In genomic region chr2:31770781-31771441, GRCm38 (mm10) we compare ENCODE assay signal across 9 mouse cellular contexts. TPM values are rescaled to one million over a fixed set of nuclear protein-coding genes. Genes with fewer than 3 reads are reported as not detected.
A peak's percentile ranks its signal among the peaks of the same experiment; 100 is the strongest.
DNase-seq lines count a peak whose midpoint lies in the region; ATAC-seq and TF ChIP-seq lines count a peak whose summit lies in the region.
"Had no signal": no experiment of that assay in that cellular context is flagged by ENCODE, and none has a peak within 500 bp of the region (broad histone marks: within the 10 kb centered on the region; RNA-seq: fewer than 3 reads in every experiment).

No protein-coding gene starts in this region.

- WGBS in hindbrain, embryonic 12.5 days = 40% methylated on average over 7 of the region's 7 CpGs
- 41% methylated on average over 7 of the region's 7 CpGs for WGBS in neural tube, embryonic 12.5 days

- no peaks in the 10 kb centered on the region for H3K9me3 ChIP-seq in hindbrain, embryonic 12.5 days (replicated peaks)
- H3K9me3 ChIP-seq in neural tube, embryonic 12.5 days = no peaks in the 10 kb centered on the region

- no peak overlapping the region for H3K4me2 ChIP-seq in hindbrain, embryonic 12.5 days (replicated peaks)
- H3K4me2 ChIP-seq in neural tube, embryonic 12.5 days (replicated peaks) = peak overlapping the region; percentile 20

- peaks cover 45% of the 10 kb centered on the region for H3K4me1 ChIP-seq in hindbrain, embryonic 12.5 days
- peaks cover 50% of the 10 kb centered on the region for H3K4me1 ChIP-seq in neural tube, embryonic 12.5 days

- H3K27ac ChIP-seq in hindbrain, embryonic 12.5 days = peak overlapping the region; percentile 64
- no peak overlapping the region for H3K27ac ChIP-seq in neural tube, embryonic 12.5 days

- H3K79me2 ChIP-seq in C2C12 (ENCODE audit: control insufficient read depth, insufficient read depth) = peaks cover 100% of the 10 kb centered on the region

- no peak for TF ChIP-seq CTCF in C2C12 (IDR thresholded peaks at IDR 0.05; ENCODE audit: control insufficient read depth, insufficient read depth, insufficient read length)

- H3K36me3 ChIP-seq in C2C12 (ENCODE audit: control insufficient read depth, insufficient read depth) = peaks cover 13% of the 10 kb centered on the region
- H3K36me3 ChIP-seq in hindbrain, embryonic 12.5 days = peaks cover 5% of the 10 kb centered on the region; the same call in 1 of the 2 replicates
- no peaks in the 10 kb centered on the region for H3K36me3 ChIP-seq in neural tube, embryonic 12.5 days

- ATAC-seq in hindbrain, embryonic 12.5 days (ENCODE audit: low FRiP score) = no peak
- ATAC-seq in neural tube, embryonic 12.5 days (ENCODE audit: low FRiP score, low read depth) = no peak

- H3K4me3 ChIP-seq in C2C12 (ENCODE audit: insufficient read depth, poor library complexity, severe bottlenecking) = no peak overlapping the region
- no peak overlapping the region for H3K4me3 ChIP-seq in hindbrain, embryonic 12.5 days
- no peak overlapping the region for H3K4me3 ChIP-seq in neural tube, embryonic 12.5 days

- peak; percentile 61 for DNase-seq in T-cell, adult 2 months (ENCODE audit: low spot score)
- peak; percentile 94 for DNase-seq in fibroblast of lung, adult 2 months (ENCODE audit: low read depth)
- DNase-seq in liver = peak; percentile 46
- DNase-seq in layer of hippocampus, postnatal 14 days (ENCODE audit: low spot score in 2 of 2) = no peak
- DNase-seq in cerebellum, postnatal 36 days = no peak

- no peak overlapping the region for H3ac ChIP-seq in C2C12 (ENCODE audit: control insufficient read depth, insufficient read length, low read depth)

- no peak overlapping the region for H3K9ac ChIP-seq in hindbrain, embryonic 12.5 days
- H3K9ac ChIP-seq in neural tube, embryonic 12.5 days = 0 out of 2 replicates have a peak overlapping the region, but pooled peaks have one; percentile 29

- H3K79me3 ChIP-seq in C2C12 (ENCODE audit: low read depth) = peaks cover 98% of the 10 kb centered on the region

- no peaks in the 10 kb centered on the region for H3K27me3 ChIP-seq in C2C12 (ENCODE audit: control insufficient read depth, insufficient read depth, insufficient read length)
- no peaks in the 10 kb centered on the region for H3K27me3 ChIP-seq in hindbrain, embryonic 12.5 days
- no peaks in the 10 kb centered on the region for H3K27me3 ChIP-seq in neural tube, embryonic 12.5 days (replicated peaks)

TF ChIP-seq in C2C12, 6 proteins besides CTCF, POLR2A, EP300 and RAD21:
- TF ChIP-seq CEBPB (IDR thresholded peaks at IDR 0.05; ENCODE audit: low read depth) (peak; percentile 31), MYOD1 (IDR thresholded peaks at IDR 0.05; ENCODE audit: control insufficient read depth, insufficient read length, low read depth) (no peak)

RNA-seq across cellular contexts. Expression of gene Qrfp, which starts 39.5 kb away (rescaled TPM):
- 4.1 TPM for polyA plus RNA-seq in C2C12 (2012; fragmentation: generic; extraction: Trizol)
- 0.10 and 0.18 TPM in 2 replicates for polyA plus RNA-seq in hindbrain, embryonic 12.5 days (2016; fragmentation: Nextera tagmentation; extraction: Ambion mirVana)
- 0.15 and 0.16 TPM in 2 replicates for polyA plus RNA-seq in neural tube, embryonic 12.5 days (2016; fragmentation: Nextera tagmentation; extraction: Ambion mirVana)
- not detected for total RNA-seq in layer of hippocampus, postnatal 14 days (2021)
- total RNA-seq: left cerebral cortex, postnatal 10 days had no signal

Comparison
In these comparisons a context has a peak if more than half of its experiments do, and no peak if none do; other contexts are left out.
1. DNase-seq: peak in T-cell, adult 2 months (single experiment), fibroblast of lung, adult 2 months (single experiment) and liver (single experiment); none in layer of hippocampus, postnatal 14 days (0 of 2) and cerebellum, postnatal 36 days (0 of 2).